Mouse (Mus musculus) embryonic stem cell, embryonic (primary cell): ENCODE measurements around the gene Prkd3.

Source experiments
- CTCF ChIA-PET, 4 experiments: fragments of 300-600 bp in 2 of 4; fragments of 350-600 bp in 2 of 4; sonication (Branson Sonifier 250); formaldehyde crosslinking; loops; one replicate each; lab custom pipeline; 2022; ENCODE audit warnings: inconsistent platforms in 2 of 4; lab: Charles Lee
- POLR2A ChIA-PET, 4 experiments: fragments of 300-600 bp in 2 of 4; fragments of 350-600 bp in 2 of 4; sonication (Branson Sonifier 250); formaldehyde crosslinking; loops; one replicate each; lab custom pipeline; 2022; ENCODE audit warnings: antibody characterized with exemption in 4 of 4, inconsistent platforms in 1 of 4; lab: Charles Lee

Gene Prkd3

GRCm38 (mm10) chr17:78966092-78966883 lies 54.3 kb downstream of the Prkd3 start:
- POLR2A ChIA-PET = interaction anchor here in 2 of 4 experiments (0.6 to 0.7 kb wide), 2 partner anchors 11 to 97 kb away, joined by 3 read pairs; no protein-coding TSS in a partner anchor
- CTCF ChIA-PET = interaction anchor here in 1 of 4 experiments (0.6 kb wide), 1 partner anchor 50 kb away, joined by 4 read pairs; no protein-coding TSS in a partner anchor

- POLR2A ChIA-PET = no interaction called here
- CTCF ChIA-PET = no interaction called here
Observed at GRCm38 (mm10) chr17:78964387-78964786, 56.2 kb downstream of the Prkd3 start.

- POLR2A ChIA-PET = no interaction called here
- CTCF ChIA-PET = no interaction called here
Observed at GRCm38 (mm10) chr17:78959473-78959872, 61.1 kb downstream of the Prkd3 start.

- POLR2A ChIA-PET = interaction anchor here in 1 of 4 experiments (1.1 to 1.2 kb wide), 2 partner anchors 16 to 33 kb away, joined by 3 to 4 read pairs; partner anchors contain the start of genes Cebpz and Ndufaf7
- CTCF ChIA-PET = no interaction called here
Observed at GRCm38 (mm10) chr17:78953240-78953639, 67.4 kb downstream of the Prkd3 start.

GRCm38 (mm10) chr17:78952070-78952469 lies 68.5 kb downstream of the Prkd3 start:
- CTCF ChIA-PET = no interaction called here

GRCm38 (mm10) chr17:78951225-78951624 lies 69.4 kb downstream of the Prkd3 start:
- ChIA-PET POLR2A (interaction anchor here in 1 of 4 experiments (1.2 to 1.6 kb wide), 2 partner anchors 11 to 56 kb away, joined by 3 to 5 read pairs; no protein-coding TSS in a partner anchor), CTCF (no interaction called here)

More at GRCm38 (mm10) chr17:78952070-78952469, 68.5 kb downstream of the Prkd3 start:
- POLR2A ChIA-PET = no interaction called here

GRCm38 (mm10) chr17:78942579-78942978 lies 78.0 kb downstream of the Prkd3 start:
- ChIA-PET POLR2A (interaction anchor here in 2 of 4 experiments (1.1 to 2.3 kb wide), 2 partner anchors 25 to 30 kb away, joined by 3 to 4 read pairs; no protein-coding TSS in a partner anchor), CTCF (no interaction called here)

- CTCF ChIA-PET = no interaction called here
- POLR2A ChIA-PET = interaction anchor here in 1 of 4 experiments (1.4 kb wide), 1 partner anchor 55 kb away, joined by 5 read pairs; no protein-coding TSS in a partner anchor
Observed at GRCm38 (mm10) chr17:78938927-78939326, 81.7 kb downstream of the Prkd3 start.

GRCm38 (mm10) chr17:78937229-78937853 lies 83.3 kb downstream of the Prkd3 start:
- ChIA-PET CTCF (interaction anchor here in 1 of 4 experiments (0.7 kb wide), 1 partner anchor 24 kb away, joined by 3 read pairs; no protein-coding TSS in a partner anchor), POLR2A (interaction anchor here (0.6 to 13.4 kb wide), 28 partner anchors 11 to 1318 kb away, joined by 3 to 133 read pairs (median 4); partner anchors contain the start of genes Gpatch11 (in 4 of the 4), Heatr5b (in 4 of the 4) and Cebpzos (in 2 of the 4))

- CTCF ChIA-PET = interaction anchor here in 2 of 4 experiments (0.5 to 0.7 kb wide), 2 partner anchors 24 to 1243 kb away, joined by 3 read pairs; no protein-coding TSS in a partner anchor
Observed at GRCm38 (mm10) chr17:78936466-78937228, 84.0 kb downstream of the Prkd3 start, which contains the start of the genes Cebpz and Ndufaf7. TSS of gene Cebpz (minus strand) at chr17:78937066. TSS of gene Ndufaf7 (plus strand) at chr17:78937136.

GRCm38 (mm10) chr17:78935857-78936256 lies 84.8 kb downstream of the Prkd3 start:
- ChIA-PET CTCF (no interaction called here), POLR2A (interaction anchor here in 3 of 4 experiments (0.7 to 13.4 kb wide), 10 partner anchors 8 to 1088 kb away, joined by 3 to 133 read pairs (median 4); partner anchors contain the start of genes Cebpzos (in 2 of the 3), Gpatch11 (in 1 of the 3) and Heatr5b (in 1 of the 3))

More at GRCm38 (mm10) chr17:78936466-78937228, 84.0 kb downstream of the Prkd3 start, which contains the start of the genes Cebpz and Ndufaf7:
- POLR2A ChIA-PET = interaction anchor here (0.7 to 13.4 kb wide), 30 partner anchors 9 to 1318 kb away, joined by 3 to 133 read pairs (median 4); partner anchors contain the start of genes Gpatch11 (in 4 of the 4), Heatr5b (in 4 of the 4) and Cebpzos (in 2 of the 4)

- ChIA-PET POLR2A (interaction anchor here (0.6 to 9.3 kb wide), 23 partner anchors 8 to 216 kb away, joined by 3 to 133 read pairs (median 5); partner anchors contain the start of genes Cebpz (in 3 of the 4), Ndufaf7 (in 3 of the 4) and Eif2ak2 (in 1 of the 4)), CTCF (interaction anchor here in 2 of 4 experiments (1.2 to 1.4 kb wide), 3 partner anchors 9 to 23 kb away, joined by 3 to 4 read pairs (median 4); no protein-coding TSS in a partner anchor)
Observed at GRCm38 (mm10) chr17:78917696-78918095, 102.9 kb downstream of the Prkd3 start.

- ChIA-PET POLR2A (interaction anchor here (0.6 to 9.3 kb wide), 29 partner anchors 8 to 1066 kb away, joined by 3 to 133 read pairs (median 5); partner anchors contain the start of genes Cebpz (in 3 of the 4), Ndufaf7 (in 3 of the 4), Eif2ak2 (in 1 of the 4) and Gpatch11 (in 1 of the 4)), CTCF (interaction anchor here in 2 of 4 experiments (0.5 to 1.5 kb wide), 3 partner anchors 21 to 1478 kb away, joined by 3 to 8 read pairs (median 4); no protein-coding TSS in a partner anchor)
Observed at GRCm38 (mm10) chr17:78916899-78917298, 103.7 kb downstream of the Prkd3 start.

- CTCF ChIA-PET = interaction anchor here in 2 of 4 experiments (0.5 to 1.5 kb wide), 3 partner anchors 21 to 1479 kb away, joined by 4 to 8 read pairs (median 4); no protein-coding TSS in a partner anchor
- POLR2A ChIA-PET = interaction anchor here in 3 of 4 experiments (0.6 to 9.3 kb wide), 24 partner anchors 10 to 1066 kb away, joined by 3 to 133 read pairs (median 4); partner anchors contain the start of genes Cebpz (in 2 of the 3), Gpatch11 (in 2 of the 3), Heatr5b (in 2 of the 3) and Ndufaf7 (in 2 of the 3)
Observed at GRCm38 (mm10) chr17:78916369-78916813, 104.2 kb downstream of the Prkd3 start, which contains the start of gene Cebpzos. TSS of gene Cebpzos (plus strand) at chr17:78916500.

- CTCF ChIA-PET = interaction anchor here in 1 of 4 experiments (0.6 to 1.5 kb wide), 3 partner anchors 11 to 51 kb away, joined by 3 to 8 read pairs (median 4); no protein-coding TSS in a partner anchor
- POLR2A ChIA-PET = interaction anchor here in 3 of 4 experiments (0.6 to 9.3 kb wide), 26 partner anchors 9 to 1291 kb away, joined by 3 to 133 read pairs (median 4); partner anchors contain the start of genes Cebpz (in 2 of the 3), Gpatch11 (in 2 of the 3), Heatr5b (in 2 of the 3) and Ndufaf7 (in 2 of the 3)
Observed at GRCm38 (mm10) chr17:78915772-78916171, 104.8 kb downstream of the Prkd3 start.

GRCm38 (mm10) chr17:78913921-78914320 lies 106.7 kb downstream of the Prkd3 start:
- POLR2A ChIA-PET = interaction anchor here (0.6 to 9.3 kb wide), 31 partner anchors 9 to 1341 kb away, joined by 3 to 133 read pairs (median 5); partner anchors contain the start of genes Eif2ak2 (in 3 of the 4), Cebpz (in 2 of the 4), Gpatch11 (in 2 of the 4) and Heatr5b (in 2 of the 4)
- CTCF ChIA-PET = interaction anchor here in 1 of 4 experiments (1.4 kb wide), 1 partner anchor 10 kb away, joined by 4 read pairs; no protein-coding TSS in a partner anchor
